Mouse (Mus musculus): ENCODE results near the gene Ccdc85b. TPM values are rescaled to one million over a fixed set of nuclear protein-coding genes. Genes with fewer than 3 reads are reported as not detected.
A peak's percentile ranks its signal among the peaks of the same experiment; 100 is the strongest.

The Ccdc85b gene
- polyA plus RNA-seq, 1 experiment from 2014 or later: 6.2 TPM

DNA sequence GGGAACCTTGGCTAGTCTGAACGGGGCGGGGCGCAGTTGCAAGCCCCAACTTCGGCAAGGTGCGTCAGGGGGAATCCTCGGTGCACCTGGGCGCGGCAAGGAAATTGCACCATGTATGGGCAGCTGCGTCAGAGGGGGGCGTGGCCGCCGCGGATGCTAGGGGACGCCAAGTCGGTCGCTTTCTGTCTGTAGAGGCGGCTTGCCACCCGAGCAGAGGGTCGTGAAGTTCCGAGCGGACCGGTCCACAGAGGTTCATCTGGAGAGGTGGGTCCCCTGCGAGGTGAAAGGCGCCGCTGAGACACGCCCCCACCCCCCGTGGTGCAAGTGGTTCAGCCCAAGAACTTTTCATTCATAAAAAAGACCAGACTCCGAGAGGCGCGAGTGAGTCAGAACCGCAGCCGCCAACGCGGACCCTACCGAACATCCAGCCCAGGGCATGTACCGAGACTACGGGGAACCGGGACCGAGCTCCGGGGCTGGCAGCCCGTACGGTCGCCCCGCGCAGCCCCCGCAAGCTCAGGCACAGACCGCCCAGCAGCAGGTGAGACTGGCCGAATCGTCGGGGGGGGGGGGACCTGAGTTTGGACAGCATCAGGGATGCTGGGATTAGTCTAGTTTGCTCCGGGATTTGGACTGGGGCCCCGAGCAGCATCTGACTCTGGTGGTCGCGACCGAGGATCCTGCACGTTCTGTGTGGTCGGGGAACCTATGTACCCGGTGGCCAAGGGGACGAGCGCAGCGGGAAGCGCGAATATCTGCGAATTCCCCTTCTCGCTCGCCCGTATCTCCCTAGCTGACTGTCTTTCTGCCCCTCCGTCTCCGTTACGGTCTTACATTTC lies 10.0 kb downstream of the Ccdc85b start, which contains the start of gene Fosl1:
Gene Fosl1 (plus strand): TSS at position 33 of the 839 bp plus-strand sequence.
- ATAC-seq (ENCODE audit: low FRiP score, low read depth): peak; percentile 79; the same call in 1 of the 2 replicates
- no peaks in the 10 kb centered on the region for H3K36me3 ChIP-seq
- H3K4me1 ChIP-seq: peaks cover 21% of the 10 kb centered on the region
- peak within 1 kb of the TSS; percentile 95 for H3K4me2 ChIP-seq (replicated peaks)
- peaks cover 8% of the 10 kb centered on the region; the same call in 1 of the 2 replicates for H3K9me3 ChIP-seq
- under 1% methylated on average over 70 of the region's 70 CpGs for WGBS
- H3K4me3 ChIP-seq: peak within 1 kb of the TSS; percentile 58
- peak within 1 kb of the TSS; percentile 61 for H3K9ac ChIP-seq
- H3K27me3 ChIP-seq: peaks cover 62% of the 10 kb centered on the region
- no peak within 1 kb of the TSS for H3K27ac ChIP-seq

DNA sequence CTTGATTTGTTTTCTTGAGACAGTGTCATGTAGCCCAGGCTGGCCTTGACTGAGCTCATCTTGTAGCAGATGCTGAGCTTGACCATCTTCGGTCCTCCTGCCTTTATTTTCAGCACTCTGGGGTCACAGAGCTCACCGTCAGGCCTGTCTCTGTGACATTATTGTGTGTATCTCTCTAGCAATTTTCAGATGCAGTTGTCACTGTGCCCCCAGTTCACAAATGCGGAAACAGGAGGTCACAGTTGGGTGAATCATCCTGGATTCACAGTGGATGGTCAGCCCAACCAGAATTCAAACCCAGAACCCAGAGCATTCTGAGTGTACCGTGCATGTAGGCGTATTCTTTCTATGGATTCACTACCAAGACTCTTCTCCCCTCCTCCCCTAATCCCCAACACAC lies 11.9 kb downstream of the Ccdc85b start:
- peaks cover 60% of the 10 kb centered on the region for H3K27me3 ChIP-seq
- H3K4me3 ChIP-seq: no peak overlapping the region
- 89% methylated on average over 5 of the region's 5 CpGs for WGBS
- peaks cover 8% of the 10 kb centered on the region; the same call in 1 of the 2 replicates for H3K9me3 ChIP-seq
- no peak overlapping the region for H3K9ac ChIP-seq
- H3K4me1 ChIP-seq: peaks cover 21% of the 10 kb centered on the region
- no peak overlapping the region for H3K4me2 ChIP-seq (replicated peaks)
- H3K27ac ChIP-seq: no peak overlapping the region
- H3K36me3 ChIP-seq: no peaks in the 10 kb centered on the region
- no peak for ATAC-seq (ENCODE audit: low FRiP score, low read depth)

DNA sequence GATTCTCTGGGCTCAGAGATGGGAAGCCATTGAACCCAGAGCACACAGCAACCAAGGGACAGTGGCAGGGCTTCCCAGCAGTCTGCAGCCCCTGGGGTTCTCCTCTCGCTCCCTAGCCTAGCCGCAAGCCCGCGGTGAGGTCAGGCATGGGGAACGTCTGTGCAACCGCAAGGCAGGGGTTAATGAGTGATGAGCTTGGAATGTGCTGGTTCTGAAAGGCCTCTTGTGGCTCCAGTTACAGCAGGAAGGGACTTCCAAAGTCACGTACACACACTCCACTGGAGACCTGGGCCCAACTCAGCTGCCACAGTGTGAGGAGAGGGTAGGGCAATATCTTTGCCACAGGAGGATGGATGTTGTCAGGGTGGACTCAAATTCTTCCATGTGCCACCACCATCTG lies 12.7 kb downstream of the Ccdc85b start:
- H3K9me3 ChIP-seq: peaks cover 14% of the 10 kb centered on the region; the same call in 1 of the 2 replicates
- H3K27ac ChIP-seq: no peak overlapping the region
- H3K4me2 ChIP-seq (replicated peaks): no peak overlapping the region
- no peak for ATAC-seq (ENCODE audit: low FRiP score, low read depth)
- no peak overlapping the region for H3K9ac ChIP-seq
- H3K4me3 ChIP-seq: no peak overlapping the region
- no peaks in the 10 kb centered on the region for H3K36me3 ChIP-seq
- WGBS: 30% methylated on average over 7 of the region's 7 CpGs
- peaks cover 52% of the 10 kb centered on the region for H3K27me3 ChIP-seq
- H3K4me1 ChIP-seq: peaks cover 21% of the 10 kb centered on the region

DNA sequence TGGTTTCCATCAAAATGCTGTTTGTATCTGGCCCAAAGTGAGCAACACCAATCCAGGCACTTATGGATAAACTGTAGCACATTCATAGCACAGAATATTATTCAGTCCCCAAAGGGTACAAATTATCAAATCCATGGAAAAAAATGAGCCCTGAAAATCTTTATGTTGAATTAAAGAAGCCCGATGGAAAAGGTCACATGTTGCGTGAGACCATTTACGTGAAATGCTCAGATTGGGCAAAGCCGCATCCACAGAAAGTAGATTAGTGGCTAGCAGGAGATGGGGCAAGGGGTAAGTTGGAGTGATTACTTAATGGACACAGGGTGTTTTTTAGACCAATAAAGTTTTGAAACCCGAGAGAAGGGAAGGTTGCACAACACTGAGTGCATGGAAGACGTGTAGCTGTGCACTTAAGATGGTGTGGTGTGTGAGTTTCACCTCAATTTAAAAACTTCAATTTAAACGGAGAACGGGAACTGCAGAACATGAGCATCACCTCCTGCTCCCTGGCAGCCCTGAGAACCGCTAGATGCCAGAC lies 13.3 kb downstream of the Ccdc85b start:
- Histone ChIP-seq H3K9ac (no peak overlapping the region), H3K4me1 (peaks cover 21% of the 10 kb centered on the region), H3K27ac (no peak overlapping the region), H3K4me3 (no peak overlapping the region), H3K27me3 (peaks cover 47% of the 10 kb centered on the region), H3K36me3 (no peaks in the 10 kb centered on the region), H3K4me2 (replicated peaks) (no peak overlapping the region), H3K9me3 (peaks cover 14% of the 10 kb centered on the region; the same call in 1 of the 2 replicates)
- no peak for ATAC-seq (ENCODE audit: low FRiP score, low read depth)
- WGBS: 60% methylated on average over 9 of the region's 9 CpGs

DNA sequence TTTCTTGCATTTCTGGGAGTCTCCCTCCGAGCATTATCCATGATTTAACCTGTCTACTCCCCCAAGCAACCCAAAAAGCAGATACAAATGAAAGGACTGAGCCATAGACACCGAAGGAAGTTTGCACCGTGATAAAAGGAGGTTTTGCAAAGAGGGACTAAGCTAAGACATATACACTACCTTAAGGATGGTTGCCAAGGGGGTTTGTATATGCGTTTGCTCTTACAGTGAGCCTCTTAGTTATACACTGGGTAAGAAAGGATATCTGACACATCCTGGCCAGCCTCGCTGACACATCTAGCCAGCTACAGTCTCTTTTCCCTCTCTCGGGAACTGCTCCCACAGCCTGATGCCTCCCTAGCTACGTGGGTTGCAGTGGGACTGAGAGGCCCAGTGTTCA lies 23.7 kb downstream of the Ccdc85b start:
- Histone ChIP-seq H3K4me3 (peak overlapping the region; percentile 37; the same call in 1 of the 2 replicates), H3K27me3 (no peaks in the 10 kb centered on the region), H3K27ac (no peak overlapping the region), H3K4me1 (peaks cover 17% of the 10 kb centered on the region), H3K36me3 (no peaks in the 10 kb centered on the region), H3K4me2 (replicated peaks) (peak overlapping the region; percentile 75), H3K9me3 (no peaks in the 10 kb centered on the region), H3K9ac (peak overlapping the region; percentile 68; the same call in 1 of the 2 replicates)
- WGBS: 65% methylated on average over 7 of the region's 7 CpGs
- ATAC-seq (ENCODE audit: low FRiP score, low read depth): no peak

DNA sequence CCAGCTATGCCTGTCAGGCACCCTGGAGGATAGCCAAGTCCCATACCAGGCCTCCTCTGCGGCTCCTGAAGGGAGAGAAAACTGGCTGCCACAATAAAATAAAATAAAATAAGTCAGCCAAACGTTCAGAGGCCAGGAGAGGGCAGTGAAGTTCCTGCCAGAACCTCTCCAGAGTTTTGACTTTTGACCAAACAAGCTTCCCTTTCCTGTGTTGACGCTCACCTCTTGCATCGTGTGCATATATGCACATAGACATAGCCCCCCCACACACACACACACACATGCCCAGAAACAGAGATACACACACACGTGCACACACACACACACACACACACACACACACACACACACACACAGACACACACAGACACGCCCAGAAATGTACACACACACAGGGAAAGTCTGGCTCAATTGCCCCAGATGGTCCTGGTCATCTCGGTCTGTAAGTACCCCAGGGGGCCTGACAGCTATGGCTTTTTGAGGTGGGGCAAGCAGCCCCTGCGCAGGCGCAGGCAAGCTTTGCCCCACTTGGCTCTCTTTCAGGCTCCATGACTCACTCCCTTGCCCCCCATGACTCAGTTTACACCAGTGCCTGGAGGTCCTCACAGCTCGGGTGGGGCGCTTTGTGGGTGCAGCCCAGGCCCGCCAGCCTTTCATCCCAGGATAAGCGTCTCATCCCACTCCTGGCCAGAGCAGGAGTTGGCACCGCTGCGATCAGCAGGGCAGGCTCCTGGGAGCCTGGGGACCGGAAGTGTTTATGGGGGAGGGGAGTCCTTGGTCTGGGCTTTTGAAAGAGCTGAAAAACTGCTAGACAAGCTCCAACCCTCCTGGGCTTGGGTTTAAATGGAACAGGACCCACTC lies 24.5 kb downstream of the Ccdc85b start:
- Histone ChIP-seq H3K9me3 (no peaks in the 10 kb centered on the region), H3K4me3 (peak overlapping the region; percentile 37), H3K27ac (peak overlapping the region; percentile 70; the same call in 1 of the 2 replicates), H3K9ac (peak overlapping the region; percentile 68), H3K4me2 (replicated peaks) (peak overlapping the region; percentile 75), H3K36me3 (no peaks in the 10 kb centered on the region), H3K4me1 (peaks cover 17% of the 10 kb centered on the region), H3K27me3 (no peaks in the 10 kb centered on the region)
- WGBS: 4% methylated on average over 16 of the region's 16 CpGs
- ATAC-seq (ENCODE audit: low FRiP score, low read depth): 0 out of 2 replicates have a peak, but pooled peaks have one; percentile 40

DNA sequence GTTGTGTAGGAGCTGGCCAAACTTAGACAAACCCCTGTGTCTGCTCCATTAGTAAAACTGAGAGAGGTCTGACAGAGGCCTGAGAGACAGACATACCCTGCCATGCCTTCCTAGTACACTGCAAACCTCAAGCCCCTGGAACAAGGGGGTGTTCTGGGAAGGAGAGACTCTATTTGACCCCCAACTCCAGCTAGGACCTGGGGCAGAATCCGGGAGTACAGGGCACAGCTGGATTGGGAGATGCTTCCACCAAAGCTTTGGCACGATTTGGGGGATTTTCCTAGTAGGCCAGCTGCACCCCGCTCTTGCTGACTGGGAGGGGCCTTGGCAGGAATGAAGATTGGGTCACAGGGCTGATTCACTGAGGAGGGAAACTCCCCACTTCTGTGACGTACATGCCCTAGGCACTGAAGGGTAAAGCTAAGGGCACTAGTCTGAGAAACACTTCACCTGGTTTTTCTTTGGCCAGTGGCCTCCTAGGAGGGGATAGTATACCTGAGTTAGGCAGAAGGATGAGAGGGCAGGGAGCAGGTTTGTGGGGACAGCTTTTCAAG lies 25.7 kb downstream of the Ccdc85b start:
- Histone ChIP-seq H3K4me2 (replicated peaks) (no peak overlapping the region), H3K36me3 (peaks cover 4% of the 10 kb centered on the region), H3K4me3 (no peak overlapping the region), H3K9ac (no peak overlapping the region), H3K27me3 (no peaks in the 10 kb centered on the region), H3K27ac (peak overlapping the region; percentile 70; the same call in 1 of the 2 replicates), H3K9me3 (no peaks in the 10 kb centered on the region), H3K4me1 (peaks cover 24% of the 10 kb centered on the region)
- WGBS: 79% methylated on average over 4 of the region's 4 CpGs
- no peak for ATAC-seq (ENCODE audit: low FRiP score, low read depth)

DNA sequence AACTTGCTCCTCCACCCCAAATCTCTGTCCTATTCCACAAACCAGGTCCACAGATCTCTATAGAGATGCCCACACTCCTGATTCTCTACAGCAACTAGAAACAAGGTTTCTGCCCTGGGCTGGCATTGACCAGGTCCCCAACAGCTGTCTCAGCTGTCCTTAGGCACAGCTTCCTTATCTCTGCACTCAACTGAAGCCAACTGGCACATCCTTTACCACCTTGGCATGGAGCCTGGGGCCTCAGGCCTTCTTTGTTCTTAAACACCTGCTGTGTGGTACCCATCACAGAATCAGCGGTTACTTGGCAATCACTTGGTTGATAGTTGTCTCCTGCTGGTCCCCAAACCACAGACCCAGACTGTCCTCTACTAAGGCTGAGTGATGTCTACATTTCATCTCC lies 27.3 kb downstream of the Ccdc85b start:
- H3K4me2 ChIP-seq (replicated peaks): no peak overlapping the region
- no peak overlapping the region for H3K4me3 ChIP-seq
- no peak for ATAC-seq (ENCODE audit: low FRiP score, low read depth)
- WGBS: 95% methylated on average over 1 of the region's 1 CpGs
- H3K27ac ChIP-seq: no peak overlapping the region
- H3K36me3 ChIP-seq: peaks cover 17% of the 10 kb centered on the region
- H3K27me3 ChIP-seq: no peaks in the 10 kb centered on the region
- H3K9me3 ChIP-seq: no peaks in the 10 kb centered on the region
- H3K4me1 ChIP-seq: peaks cover 38% of the 10 kb centered on the region
- no peak overlapping the region for H3K9ac ChIP-seq

DNA sequence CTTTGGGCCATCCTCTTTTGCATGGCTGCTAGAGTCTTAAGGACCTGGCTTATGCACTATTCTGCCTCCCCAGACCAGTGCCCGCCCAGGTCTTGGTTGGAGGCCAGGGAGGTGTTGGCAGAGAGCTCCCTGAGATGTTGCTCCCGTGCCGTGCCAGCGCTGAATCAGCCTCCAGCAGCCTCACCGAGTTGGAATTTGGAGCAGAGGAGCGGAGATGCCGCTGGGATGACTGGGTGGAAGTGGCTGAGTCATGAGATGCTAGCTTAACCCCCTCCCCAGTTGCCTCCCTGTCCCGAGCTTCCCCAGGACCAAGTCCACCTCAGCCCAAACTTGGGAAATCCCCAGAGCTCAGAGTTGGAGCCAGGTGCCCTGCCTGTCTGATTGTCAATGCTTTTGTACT lies 27.9 kb downstream of the Ccdc85b start:
- Histone ChIP-seq H3K9me3 (no peaks in the 10 kb centered on the region), H3K4me2 (replicated peaks) (no peak overlapping the region), H3K27ac (no peak overlapping the region), H3K9ac (no peak overlapping the region), H3K4me1 (peaks cover 38% of the 10 kb centered on the region), H3K27me3 (no peaks in the 10 kb centered on the region), H3K36me3 (peaks cover 17% of the 10 kb centered on the region), H3K4me3 (no peak overlapping the region)
- no peak for ATAC-seq (ENCODE audit: low FRiP score, low read depth)
- 69% methylated on average over 8 of the region's 8 CpGs for WGBS

DNA sequence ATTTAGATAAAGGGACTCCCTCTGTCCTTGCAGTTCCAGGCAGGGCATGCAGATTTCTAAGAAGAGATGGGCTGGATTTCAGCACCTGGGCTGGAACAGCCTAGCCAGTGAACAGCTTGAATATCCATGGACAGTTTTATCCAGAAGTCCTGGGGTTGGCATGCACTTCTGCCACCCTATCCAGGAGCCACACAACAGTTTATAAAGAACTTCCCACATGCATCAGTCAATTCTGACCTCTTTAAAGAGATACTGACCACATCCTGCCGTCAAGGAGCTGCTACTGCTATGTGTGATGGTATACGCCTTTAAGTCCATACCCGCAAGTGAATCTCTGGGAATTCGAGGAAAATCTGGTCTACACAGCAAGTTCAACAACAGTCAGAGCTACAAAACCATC lies 28.5 kb downstream of the Ccdc85b start:
- Histone ChIP-seq H3K4me3 (no peak overlapping the region), H3K27ac (no peak overlapping the region), H3K4me1 (peaks cover 38% of the 10 kb centered on the region), H3K4me2 (replicated peaks) (no peak overlapping the region), H3K9me3 (no peaks in the 10 kb centered on the region), H3K36me3 (peaks cover 17% of the 10 kb centered on the region), H3K9ac (no peak overlapping the region), H3K27me3 (no peaks in the 10 kb centered on the region)
- ATAC-seq (ENCODE audit: low FRiP score, low read depth): no peak
- 84% methylated on average over 4 of the region's 4 CpGs for WGBS

DNA sequence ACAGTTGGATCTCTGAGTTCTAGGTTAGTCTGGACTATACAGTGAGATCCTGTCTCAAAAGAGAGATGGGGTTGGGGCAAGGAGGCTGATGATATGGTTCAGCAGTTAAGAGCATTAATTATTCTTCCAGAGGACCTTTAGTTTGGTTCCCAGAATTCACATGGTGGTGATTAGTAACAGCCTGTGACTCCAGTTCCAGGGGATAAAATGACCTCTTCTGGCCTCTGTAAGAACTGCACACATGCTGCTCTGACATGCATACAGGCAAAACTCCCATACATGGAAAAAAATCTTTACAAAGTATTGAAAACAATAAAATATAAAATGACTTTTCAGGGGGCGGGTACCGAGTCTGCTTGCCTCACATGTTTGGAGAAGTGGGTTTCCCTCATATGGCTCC lies 29.6 kb downstream of the Ccdc85b start:
- peaks cover 35% of the 10 kb centered on the region for H3K4me1 ChIP-seq
- H3K36me3 ChIP-seq: peaks cover 20% of the 10 kb centered on the region
- 82% methylated on average over 2 of the region's 2 CpGs for WGBS
- H3K27me3 ChIP-seq: no peaks in the 10 kb centered on the region
- no peak for ATAC-seq (ENCODE audit: low FRiP score, low read depth)
- no peak overlapping the region for H3K9ac ChIP-seq
- H3K27ac ChIP-seq: no peak overlapping the region
- no peak overlapping the region for H3K4me3 ChIP-seq
- H3K9me3 ChIP-seq: no peaks in the 10 kb centered on the region
- H3K4me2 ChIP-seq (replicated peaks): no peak overlapping the region

Data from limb, embryonic 13.5 days (tissue).